Mouse (Mus musculus): Measurements from ENCODE around the gene Plekhm2. TPM values are rescaled to one million over a fixed set of nuclear protein-coding genes. Genes with fewer than 3 reads are reported as not detected.

Gene Plekhm2
- total RNA-seq, 2 experiments from 2014 or later, result 59.1 to 69.1 TPM

- DNase-seq (ENCODE audit: extremely low spot score in 1 of 2, low spot score in 1 of 2), result no peak
Observed at GRCm38 (mm10) chr4:141663122-141663931, 1.4 kb downstream of the Plekhm2 start.

GRCm38 (mm10) chr4:141660884-141661283 is 3.8 kb downstream of the Plekhm2 start:
- no peak for DNase-seq (ENCODE audit: extremely low spot score in 1 of 2, low spot score in 1 of 2)

GRCm38 (mm10) chr4:141659739-141660138 is 5.0 kb downstream of the Plekhm2 start:
- DNase-seq (ENCODE audit: extremely low spot score in 1 of 2, low spot score in 1 of 2), result no peak

GRCm38 (mm10) chr4:141658846-141659484 is 5.7 kb downstream of the Plekhm2 start:
- no peak for DNase-seq (ENCODE audit: extremely low spot score in 1 of 2, low spot score in 1 of 2)

GRCm38 (mm10) chr4:141656932-141657331 is 7.8 kb downstream of the Plekhm2 start:
- no peak for DNase-seq (ENCODE audit: extremely low spot score in 1 of 2, low spot score in 1 of 2)

- DNase-seq (ENCODE audit: extremely low spot score in 1 of 2, low spot score in 1 of 2), result no peak
Observed at GRCm38 (mm10) chr4:141655908-141656608, 8.6 kb downstream of the Plekhm2 start.

GRCm38 (mm10) chr4:141654509-141654908 is 10.2 kb downstream of the Plekhm2 start:
- DNase-seq (ENCODE audit: extremely low spot score in 1 of 2, low spot score in 1 of 2), result no peak

- no peak for DNase-seq (ENCODE audit: extremely low spot score in 1 of 2, low spot score in 1 of 2)
Observed at GRCm38 (mm10) chr4:141653813-141654212, 10.9 kb downstream of the Plekhm2 start.

GRCm38 (mm10) chr4:141653044-141653443 is 11.7 kb downstream of the Plekhm2 start:
- DNase-seq (ENCODE audit: extremely low spot score in 1 of 2, low spot score in 1 of 2), result no peak

GRCm38 (mm10) chr4:141651944-141652343 is 12.8 kb downstream of the Plekhm2 start:
- no peak for DNase-seq (ENCODE audit: extremely low spot score in 1 of 2, low spot score in 1 of 2)

- no peak for DNase-seq (ENCODE audit: extremely low spot score in 1 of 2, low spot score in 1 of 2)
Observed at GRCm38 (mm10) chr4:141651286-141651685, 13.4 kb downstream of the Plekhm2 start.

- peak in 1 of 2 experiments; percentile 53 for DNase-seq (ENCODE audit: extremely low spot score in 1 of 2, low spot score in 1 of 2)
Observed at GRCm38 (mm10) chr4:141649244-141649643, 15.5 kb downstream of the Plekhm2 start.

GRCm38 (mm10) chr4:141648262-141648661 is 16.4 kb downstream of the Plekhm2 start:
- DNase-seq (ENCODE audit: extremely low spot score in 1 of 2, low spot score in 1 of 2), result no peak

- no peak for DNase-seq (ENCODE audit: extremely low spot score in 1 of 2, low spot score in 1 of 2)
Observed at GRCm38 (mm10) chr4:141647187-141647586, 17.5 kb downstream of the Plekhm2 start.

GRCm38 (mm10) chr4:141645988-141646387 is 18.7 kb downstream of the Plekhm2 start:
- no peak for DNase-seq (ENCODE audit: extremely low spot score in 1 of 2, low spot score in 1 of 2)

GRCm38 (mm10) chr4:141643118-141643855 is 21.4 kb downstream of the Plekhm2 start:
- peak in 1 of 2 experiments; percentile 27 for DNase-seq (ENCODE audit: extremely low spot score in 1 of 2, low spot score in 1 of 2)

- DNase-seq (ENCODE audit: extremely low spot score in 1 of 2, low spot score in 1 of 2), result no peak
Observed at GRCm38 (mm10) chr4:141641961-141642811, 22.5 kb downstream of the Plekhm2 start.

- DNase-seq (ENCODE audit: extremely low spot score in 1 of 2, low spot score in 1 of 2), result no peak
Observed at GRCm38 (mm10) chr4:141641353-141641771, 23.3 kb downstream of the Plekhm2 start.

- no peak for DNase-seq (ENCODE audit: extremely low spot score in 1 of 2, low spot score in 1 of 2)
Observed at GRCm38 (mm10) chr4:141639474-141639873, 25.2 kb downstream of the Plekhm2 start.

- DNase-seq (ENCODE audit: extremely low spot score in 1 of 2, low spot score in 1 of 2), result no peak
Observed at GRCm38 (mm10) chr4:141636693-141637092, 28.0 kb downstream of the Plekhm2 start.

All from layer of hippocampus, postnatal 25 days (tissue).